Mouse (Mus musculus) spleen, adult 2 months (tissue): ENCODE measurements around the gene Tns3.

Experiments
- CTCF ChIP-seq: fragments of 200-500 bp; IDR thresholded peaks from 2 replicates; pipeline ENCODE4 v1.5.1; 2011; ENCODE audit warnings: mild to moderate bottlenecking, inconsistent platforms; ENCODE audit not compliant: insufficient read depth, insufficient read length, insufficient replicate concordance; ENCODE audit errors: extremely low read depth
- POLR2A ChIP-seq: fragments of 200-500 bp; IDR thresholded peaks from 2 replicates; pipeline ENCODE4 v1.6.1; 2011; ENCODE audit warnings: low read depth, low read length, inconsistent platforms

GRCm38 (mm10) chr11:8660951-8661350 lies 3.4 kb downstream of the Tns3 start:
- no peak for TF ChIP-seq CTCF
- no peak for TF ChIP-seq POLR2A
